Mouse (Mus musculus) Muller cell, postnatal 12 days (primary cell): ENCODE data around the gene Anapc16.
"Not testable (repeated sequence)": the region's sequence is repeated elsewhere in the genome, so short reads cannot be mapped to it uniquely, and the experiment has no call there.

Source experiments
- DNase-seq: peaks from one replicate; pipeline ENCODE4 v3.0.0-alpha.2; 2015; ENCODE audit errors: inconsistent ontology term

The Anapc16 gene

GRCm38 (mm10) chr10:60001663-60002062, 1.3 kb downstream of the Anapc16 start:
- DNase-seq: not testable (repeated sequence)

GRCm38 (mm10) chr10:59999057-59999456, 3.9 kb downstream of the Anapc16 start:
- DNase-seq: no peak

- peak; percentile 34 for DNase-seq
Observed at GRCm38 (mm10) chr10:59997591-59997990, 5.3 kb downstream of the Anapc16 start.

GRCm38 (mm10) chr10:59995889-59996288, 7.0 kb downstream of the Anapc16 start:
- no peak for DNase-seq

- not testable (repeated sequence) for DNase-seq
Observed at GRCm38 (mm10) chr10:59993813-59994212, 9.1 kb downstream of the Anapc16 start.

- no peak for DNase-seq
Observed at GRCm38 (mm10) chr10:59992024-59992423, 10.9 kb downstream of the Anapc16 start.

GRCm38 (mm10) chr10:59991262-59991880, 11.6 kb downstream of the Anapc16 start:
- DNase-seq: no peak

- no peak for DNase-seq
Observed at GRCm38 (mm10) chr10:59990393-59990792, 12.5 kb downstream of the Anapc16 start.

GRCm38 (mm10) chr10:59988036-59988435, 14.9 kb downstream of the Anapc16 start:
- DNase-seq: no peak

- DNase-seq: no peak
Observed at GRCm38 (mm10) chr10:59982379-59982873, 20.5 kb downstream of the Anapc16 start.

- no peak for DNase-seq
Observed at GRCm38 (mm10) chr10:59981792-59982191, 21.1 kb downstream of the Anapc16 start.

GRCm38 (mm10) chr10:59981336-59981735, 21.6 kb downstream of the Anapc16 start:
- DNase-seq: no peak

- no peak for DNase-seq
Observed at GRCm38 (mm10) chr10:59980815-59981244, 22.1 kb downstream of the Anapc16 start.

GRCm38 (mm10) chr10:59978873-59979743, 23.8 kb downstream of the Anapc16 start:
- DNase-seq: peak; percentile 62

- no peak for DNase-seq
Observed at GRCm38 (mm10) chr10:59978401-59978800, 24.5 kb downstream of the Anapc16 start.

GRCm38 (mm10) chr10:59977715-59978343, 25.1 kb downstream of the Anapc16 start:
- DNase-seq: no peak

- DNase-seq: no peak
Observed at GRCm38 (mm10) chr10:59977141-59977540, 25.8 kb downstream of the Anapc16 start.

GRCm38 (mm10) chr10:59974786-59975185, 28.1 kb downstream of the Anapc16 start:
- no peak for DNase-seq

- DNase-seq: no peak
Observed at GRCm38 (mm10) chr10:59974191-59974664, 28.7 kb downstream of the Anapc16 start.

GRCm38 (mm10) chr10:59973400-59973799, 29.5 kb downstream of the Anapc16 start:
- no peak for DNase-seq

GRCm38 (mm10) chr10:59972999-59973398, 29.9 kb downstream of the Anapc16 start:
- no peak for DNase-seq

GRCm38 (mm10) chr10:59972534-59972933, 30.4 kb downstream of the Anapc16 start:
- DNase-seq: no peak
